Mouse (Mus musculus): ENCODE measurements around the gene Cd96.

DNA sequence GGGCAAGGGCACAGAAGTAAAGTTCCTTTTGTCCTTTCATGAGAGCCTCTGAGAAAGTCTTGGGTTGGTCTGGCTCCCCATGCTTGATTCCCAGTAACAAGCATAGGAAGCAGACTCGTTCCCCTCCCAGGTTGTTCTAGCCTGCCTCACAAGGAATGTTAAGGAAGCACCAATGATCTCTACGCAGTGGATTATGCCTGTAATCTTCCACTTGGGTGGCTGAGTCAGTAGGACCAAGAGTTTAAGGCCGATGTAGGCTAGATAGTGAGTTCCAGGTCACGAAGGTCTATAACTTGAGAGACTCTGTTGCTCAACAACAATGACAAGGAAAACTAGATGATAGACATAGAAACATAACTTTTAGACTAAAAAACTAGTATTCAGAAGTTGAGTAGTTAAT, 100.3 kb downstream of the Cd96 start:
- TF ChIP-seq CTCF (IDR thresholded peaks at IDR 0.05; ENCODE audit: extremely low read depth, insufficient read length, insufficient replicate concordance, low read depth, low read length): no peak
- TF ChIP-seq POLR2A (IDR thresholded peaks at IDR 0.05; ENCODE audit: low read depth, low read length): no peak
